Mouse (Mus musculus) liver, adult 10 weeks (tissue): ENCODE results near the gene Iqcf4. TPM values are rescaled to one million over a fixed set of nuclear protein-coding genes. Genes with fewer than 3 reads are reported as not detected.

Experiments
- polyA plus RNA-seq: library from polyadenylated mRNA; stranded (reverse); fragments of 350-450 nt; fragmentation: Illumina TruSeq; extraction: RNeasy Lipid Tissue Mini Kit (QIAGEN cat#74804); gene quantifications from one replicate; pipeline ENCODE4 v1.2.3, GENCODE M21; 2014; ENCODE audit warnings: low read depth, low replicate concordance

Gene Iqcf4
- not detected for polyA plus RNA-seq

GRCm38 (mm10) chr9:106570896-106571295 lies at the start of gene Iqcf4:
Gene Iqcf4, minus strand, starts transcription at chr9:106570996.

GRCm38 (mm10) chr9:106561531-106561930 lies 9.3 kb downstream of the Iqcf4 start, which contains the start of gene Iqcf3:
Gene Iqcf3, minus strand, starts transcription at chr9:106561631.

Other genes starting within 250 kb of the Iqcf4 start
- gene Dusp7, start 202.4 kb downstream of the Iqcf4 start, polyA plus RNA-seq = 2.9 TPM
- gene Rpl29, start 141.5 kb downstream of the Iqcf4 start, polyA plus RNA-seq = 26.6 TPM
- gene Acy1, start 132.7 kb downstream of the Iqcf4 start, polyA plus RNA-seq = 4.1 TPM
- 105 TPM for gene Abhd14b, start 123.5 kb downstream of the Iqcf4 start, polyA plus RNA-seq
- gene Abhd14a, start 123.3 kb downstream of the Iqcf4 start, polyA plus RNA-seq = 2.2 TPM
- gene Pcbp4, start 117.7 kb downstream of the Iqcf4 start, polyA plus RNA-seq = 2.8 TPM
- gene Gpr62, start 105.1 kb downstream of the Iqcf4 start, polyA plus RNA-seq = not detected
- 1.5 TPM for gene Rrp9, start 95.0 kb downstream of the Iqcf4 start, polyA plus RNA-seq
- 9.4 TPM for gene Parp3, start 94.0 kb downstream of the Iqcf4 start, polyA plus RNA-seq
- gene Iqcf1, start 71.0 kb downstream of the Iqcf4 start, polyA plus RNA-seq = not detected
- gene Iqcf5, start 56.4 kb downstream of the Iqcf4 start, polyA plus RNA-seq = not detected
- gene Iqcf3, start 9.4 kb downstream of the Iqcf4 start, polyA plus RNA-seq = not detected
- gene Iqcf6, start 55.6 kb upstream of the Iqcf4 start, polyA plus RNA-seq = not detected
- not detected for gene Grm2, start 85.1 kb upstream of the Iqcf4 start, polyA plus RNA-seq
- gene Tex264, start 114.9 kb upstream of the Iqcf4 start, polyA plus RNA-seq = 15.1 TPM
- 7.7 TPM for gene Rad54l2, start 218.2 kb upstream of the Iqcf4 start, polyA plus RNA-seq